Mouse (Mus musculus): Measurements from ENCODE around the gene Lhfpl4.

GRCm38 (mm10) chr6:113225798-113226197, 30.6 kb upstream of the Lhfpl4 start:
- TF ChIP-seq CTCF (IDR thresholded peaks at IDR 0.05; ENCODE audit: control insufficient read depth, insufficient read depth, low read length) (no peak), POLR2A (IDR thresholded peaks at IDR 0.05; ENCODE audit: borderline replicate concordance, control insufficient read depth, low read depth, low read length) (no peak)
